Mouse (Mus musculus): ENCODE measurements at regions not wholly inside any gene's neighbourhood (a gene's known extent, or its start where the extent isn't known, plus 50 kb on each side); places are given as distances from the start of the nearest gene placed in this dataset.

DNA sequence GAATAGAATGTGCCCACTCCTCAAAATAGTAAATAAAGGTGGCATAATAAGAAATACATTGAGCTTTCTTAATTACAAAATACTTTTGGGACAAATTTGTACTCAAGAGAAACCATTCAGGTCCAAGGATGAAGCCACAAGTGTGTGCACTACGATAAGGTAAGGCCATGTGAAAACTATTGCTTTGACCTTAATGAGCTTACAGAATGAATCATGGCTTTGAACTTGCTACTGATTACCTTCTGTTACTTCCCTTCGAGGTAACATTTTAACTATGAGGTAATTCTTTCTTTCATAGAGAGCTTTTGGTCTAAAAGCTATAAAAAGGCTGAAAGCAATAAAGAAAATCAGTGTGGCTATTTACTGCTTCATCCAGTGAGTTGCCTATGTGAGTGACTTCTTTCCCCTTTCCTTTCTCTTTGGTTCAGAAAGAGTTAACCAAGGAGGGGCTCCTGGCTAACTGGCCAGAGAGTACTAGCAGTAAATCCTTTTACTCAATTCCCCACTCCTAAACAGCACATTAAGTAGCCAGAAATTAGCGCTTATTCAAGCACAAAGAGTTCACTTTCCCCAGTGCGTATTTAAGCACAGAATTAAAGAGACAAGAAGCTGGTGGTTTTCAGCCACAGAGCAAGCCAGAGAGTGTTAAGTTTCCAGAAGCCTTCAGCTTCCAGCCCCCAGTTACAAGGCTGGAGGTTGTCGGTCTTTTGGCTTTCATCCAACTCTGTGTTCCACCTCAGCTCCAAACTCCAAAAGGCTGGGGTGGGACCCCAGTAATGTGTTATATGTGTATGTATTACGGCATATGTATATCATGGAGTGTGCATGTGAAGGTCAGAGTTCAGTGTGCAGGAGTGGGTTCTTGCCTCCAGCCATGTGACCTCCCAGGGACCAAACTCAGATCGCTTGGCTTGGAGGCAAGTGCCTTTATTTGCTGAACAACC lies 194.3 kb upstream of the Gm10131 start:
- H3K36me3 ChIP-seq (ENCODE audit: control insufficient read depth in 1 of 2, insufficient read depth in 2 of 2, low read length in 2 of 2): no peaks in the 10 kb centered on the region
- TF ChIP-seq E2F4 (IDR thresholded peaks at IDR 0.05; ENCODE audit: borderline replicate concordance, low read depth, low read length) (no peak), POLR2A (IDR thresholded peaks at IDR 0.05; ENCODE audit: control insufficient read depth in 1 of 2, insufficient read depth in 1 of 2, low read depth in 1 of 2, low read length in 2 of 2, poor library complexity in 1 of 2) (no peak), UBTF (IDR thresholded peaks at IDR 0.05; ENCODE audit: borderline replicate concordance, insufficient read depth, low read depth, low read length) (no peak), CHD2 (IDR thresholded peaks at IDR 0.05; ENCODE audit: low read length) (no peak), CHD1 (IDR thresholded peaks at IDR 0.05; ENCODE audit: low read depth, low read length) (no peak), NELFE (IDR thresholded peaks at IDR 0.05; ENCODE audit: low read depth, low read length) (no peak), POLR2AphosphoS5 (IDR thresholded peaks at IDR 0.05; ENCODE audit: borderline replicate concordance, low read depth, low read length) (no peak), JUND (IDR thresholded peaks at IDR 0.05; ENCODE audit: low read depth, low read length) (no peak), MYC (IDR thresholded peaks at IDR 0.05; ENCODE audit: low read depth, low read length) (no peak), ETS1 (IDR thresholded peaks at IDR 0.05; ENCODE audit: low read depth, low read length) (no peak), ZC3H11A (IDR thresholded peaks at IDR 0.05; ENCODE audit: low read depth, low read length) (no peak), ELF1 (IDR thresholded peaks at IDR 0.05; ENCODE audit: low read depth, low read length) (no peak)
- DNase-seq (ENCODE audit: low read depth, low spot score): no peak
- H3K9ac ChIP-seq (ENCODE audit: control insufficient read depth, low read depth, low read length, poor library complexity, severe bottlenecking): no peak overlapping the region
- no peaks in the 10 kb centered on the region for H3K79me2 ChIP-seq (ENCODE audit: control insufficient read depth, insufficient read depth, low read length, poor library complexity)
- H3K4me1 ChIP-seq (ENCODE audit: control insufficient read depth in 1 of 2, insufficient read depth in 2 of 2, low read length in 2 of 2): no peaks in the 10 kb centered on the region
- H3K27me3 ChIP-seq (ENCODE audit: control insufficient read depth in 1 of 2, insufficient read depth in 2 of 2, low read length in 2 of 2): no peaks in the 10 kb centered on the region; a peak in 1 of 4 replicates
- no peak overlapping the region for H3K27ac ChIP-seq (ENCODE audit: control insufficient read depth, low read depth, low read length)
- no peaks in the 10 kb centered on the region for H3K9me3 ChIP-seq (replicated peaks; ENCODE audit: insufficient read depth, low read length)
- no peak overlapping the region for H3K4me3 ChIP-seq (ENCODE audit: control insufficient read depth in 1 of 2, insufficient read depth in 1 of 2, low read depth in 2 of 2, low read length in 2 of 2)

DNA sequence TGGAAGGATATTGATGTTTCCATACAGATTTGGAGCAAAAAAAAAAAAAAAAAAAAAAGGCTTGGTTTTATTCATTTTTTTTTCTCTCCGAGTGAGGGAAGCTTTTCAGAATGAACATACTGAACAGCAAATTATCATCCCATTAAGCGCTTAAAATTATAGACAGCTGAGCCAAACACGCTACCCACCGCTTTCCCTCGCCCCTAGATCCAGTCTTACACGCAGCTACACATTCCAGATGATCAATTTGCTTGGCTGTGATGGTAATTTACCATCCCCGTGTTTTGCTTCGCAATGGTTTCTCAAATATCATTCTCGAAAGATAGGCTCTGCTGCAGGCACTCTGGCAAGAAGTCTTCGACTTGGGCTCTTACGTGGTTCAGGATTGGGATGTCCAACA lies 192.3 kb upstream of the Gm10131 start:
- Histone ChIP-seq H3K9me3 (replicated peaks; ENCODE audit: insufficient read depth, low read length) (no peaks in the 10 kb centered on the region), H3K36me3 (ENCODE audit: control insufficient read depth in 1 of 2, insufficient read depth in 2 of 2, low read length in 2 of 2) (no peaks in the 10 kb centered on the region), H3K27ac (ENCODE audit: control insufficient read depth, low read depth, low read length) (no peak overlapping the region), H3K4me3 (ENCODE audit: control insufficient read depth in 1 of 2, insufficient read depth in 1 of 2, low read depth in 2 of 2, low read length in 2 of 2) (no peak overlapping the region), H3K4me1 (ENCODE audit: control insufficient read depth in 1 of 2, insufficient read depth in 2 of 2, low read length in 2 of 2) (no peaks in the 10 kb centered on the region), H3K9ac (ENCODE audit: control insufficient read depth, low read depth, low read length, poor library complexity, severe bottlenecking) (no peak overlapping the region), H3K79me2 (ENCODE audit: control insufficient read depth, insufficient read depth, low read length, poor library complexity) (no peaks in the 10 kb centered on the region), H3K27me3 (ENCODE audit: control insufficient read depth in 1 of 2, insufficient read depth in 2 of 2, low read length in 2 of 2) (no peaks in the 10 kb centered on the region; a peak in 1 of 4 replicates)
- no peak for TF ChIP-seq NELFE (IDR thresholded peaks at IDR 0.05; ENCODE audit: low read depth, low read length)
- no peak for TF ChIP-seq CHD2 (IDR thresholded peaks at IDR 0.05; ENCODE audit: low read length)
- no peak for TF ChIP-seq SMC3 (IDR thresholded peaks at IDR 0.05; ENCODE audit: low read depth, low read length)
- TF ChIP-seq ZNF384 (IDR thresholded peaks at IDR 0.05; ENCODE audit: low read depth, low read length): no peak
- no peak for TF ChIP-seq POLR2AphosphoS2 (IDR thresholded peaks at IDR 0.05; ENCODE audit: low read length)
- no peak for TF ChIP-seq EP300 (IDR thresholded peaks at IDR 0.05; ENCODE audit: low read depth in 1 of 2, low read length in 2 of 2)
- no peak for TF ChIP-seq MYB (IDR thresholded peaks at IDR 0.05; ENCODE audit: low read depth, low read length)
- DNase-seq (ENCODE audit: low read depth, low spot score): no peak

Data from MEL (cell line).